Mouse (Mus musculus): ENCODE results near the gene Hormad1.
"Not testable (repeated sequence)": the region's sequence is repeated elsewhere in the genome, so short reads cannot be mapped to it uniquely, and the experiment has no call there.

- not testable (repeated sequence) for TF ChIP-seq CTCF, EP300 (IDR thresholded peaks at IDR 0.05; ENCODE audit: low read depth)
Measured at GRCm38 (mm10) chr3:95622421-95622820, 62.9 kb downstream of the Hormad1 start.

All from liver, postnatal 0 days (tissue).